Mouse (Mus musculus): ENCODE measurements around the gene Ppy.

The Ppy gene

GRCm38 (mm10) chr11:102061236-102061940 lies 39.7 kb downstream of the Ppy start:
- in situ Hi-C loops (cut with MboI; ENCODE audit: low pct_unique_long_range_greater_than_20kb in 1 of 2, low sequenced_read_pairs in 2 of 2, unreplicated experiment in 1 of 2), result loop anchor here in 1 of 2 experiments (10.0 kb wide), 1 partner anchor 83 kb away; the partner anchor contains the start of gene Nags

GRCm38 (mm10) chr11:102053847-102054246 lies 47.3 kb downstream of the Ppy start:
- in situ Hi-C loops (cut with MboI; ENCODE audit: low pct_unique_long_range_greater_than_20kb in 1 of 2, low sequenced_read_pairs in 2 of 2, unreplicated experiment in 1 of 2), result no loop called here

- in situ Hi-C loops (cut with MboI; ENCODE audit: low pct_unique_long_range_greater_than_20kb in 1 of 2, low sequenced_read_pairs in 2 of 2, unreplicated experiment in 1 of 2), result no loop called here
Measured at GRCm38 (mm10) chr11:102053183-102053582, 47.9 kb downstream of the Ppy start.

GRCm38 (mm10) chr11:102052697-102053096 lies 48.4 kb downstream of the Ppy start:
- in situ Hi-C loops (cut with MboI; ENCODE audit: low pct_unique_long_range_greater_than_20kb in 1 of 2, low sequenced_read_pairs in 2 of 2, unreplicated experiment in 1 of 2), result no loop called here

GRCm38 (mm10) chr11:102051954-102052353 lies 49.2 kb downstream of the Ppy start:
- in situ Hi-C loops (cut with MboI; ENCODE audit: low pct_unique_long_range_greater_than_20kb in 1 of 2, low sequenced_read_pairs in 2 of 2, unreplicated experiment in 1 of 2), result no loop called here

- in situ Hi-C loops (cut with MboI; ENCODE audit: low pct_unique_long_range_greater_than_20kb in 1 of 2, low sequenced_read_pairs in 2 of 2, unreplicated experiment in 1 of 2), result no loop called here
Measured at GRCm38 (mm10) chr11:102051541-102051940, 49.6 kb downstream of the Ppy start.
